Mouse (Mus musculus) lung, postnatal 36 days (tissue): ENCODE data around the gene Arl6ip1.

Experiments
- DNase-seq: peaks from one replicate; pipeline ENCODE4 v3.0.0; 2022; ENCODE audit warnings: mixed read lengths

The Arl6ip1 gene

GRCm38 (mm10) chr7:118115877-118116568, 13.4 kb downstream of the Arl6ip1 start, which contains the start of gene Rps15a:
TSS of gene Rps15a (minus strand) at chr7:118116188.
- DNase-seq, result peak; percentile 98

- DNase-seq, result no peak
These were observed 14.0 kb downstream of the Arl6ip1 start for GRCm38 (mm10) chr7:118115533-118115876.

GRCm38 (mm10) chr7:118113541-118114297, 15.7 kb downstream of the Arl6ip1 start:
- DNase-seq, result no peak

- no peak for DNase-seq
These were observed 18.3 kb downstream of the Arl6ip1 start for GRCm38 (mm10) chr7:118111128-118111527.

GRCm38 (mm10) chr7:118107671-118108070, 21.8 kb downstream of the Arl6ip1 start:
- no peak for DNase-seq

GRCm38 (mm10) chr7:118104458-118105052, 24.9 kb downstream of the Arl6ip1 start:
- no peak for DNase-seq

GRCm38 (mm10) chr7:118103462-118104379, 25.7 kb downstream of the Arl6ip1 start:
- DNase-seq, result peak; percentile 31

GRCm38 (mm10) chr7:118102678-118103461, 26.6 kb downstream of the Arl6ip1 start:
- no peak for DNase-seq

GRCm38 (mm10) chr7:118102231-118102630, 27.2 kb downstream of the Arl6ip1 start:
- DNase-seq, result peak; percentile 52

GRCm38 (mm10) chr7:118097615-118098014, 31.8 kb downstream of the Arl6ip1 start:
- DNase-seq, result no peak

- DNase-seq, result no peak
These were observed 49.5 kb downstream of the Arl6ip1 start for GRCm38 (mm10) chr7:118079987-118080386.

GRCm38 (mm10) chr7:118079097-118079496, 50.4 kb downstream of the Arl6ip1 start:
- DNase-seq, result no peak
